Mouse (Mus musculus) liver, embryonic 12.5 days (tissue): ENCODE results near the gene Tmem30b. TPM values are rescaled to one million over a fixed set of nuclear protein-coding genes. Genes with fewer than 3 reads are reported as not detected.
"Not testable (repeated sequence)": the region's sequence is repeated elsewhere in the genome, so short reads cannot be mapped to it uniquely, and the experiment has no call there.

Source experiments
- ATAC-seq: fragments of 200-750 bp; cut with Nextera tagmentation; 2 replicates; pipeline ENCODE4 v1.8.0; 2017; ENCODE audit warnings: moderate number of reproducible peaks, mild to moderate bottlenecking, moderate library complexity
- H3K27ac ChIP-seq: fragments of 300-500 bp; sonication (generic); 2 replicates; pipeline ENCODE4 v1.5.1; 2016; ENCODE audit warnings: mild to moderate bottlenecking
- H3K27me3 ChIP-seq: fragments of 300-500 bp; sonication (generic); replicated peaks from 2 replicates; pipeline ENCODE4 v1.6.1; 2016; ENCODE audit warnings: mild to moderate bottlenecking, moderate library complexity
- H3K36me3 ChIP-seq: fragments of 300-500 bp; sonication (generic); 2 replicates; pipeline ENCODE4 v1.6.1; 2016; ENCODE audit warnings: mild to moderate bottlenecking, moderate library complexity
- H3K4me1 ChIP-seq: fragments of 300-500 bp; sonication (generic); 2 replicates; pipeline ENCODE4 v1.6.1; 2016
- H3K4me2 ChIP-seq: fragments of 300-500 bp; sonication (generic); 2 replicates; pipeline ENCODE4 v1.6.1; 2016; ENCODE audit warnings: mild to moderate bottlenecking, moderate library complexity
- H3K4me3 ChIP-seq: fragments of 300-500 bp; sonication (generic); 2 replicates; pipeline ENCODE4 v1.5.1; 2016; ENCODE audit warnings: mild to moderate bottlenecking, moderate library complexity
- H3K9ac ChIP-seq: fragments of 300-500 bp; sonication (generic); 2 replicates; pipeline ENCODE4 v1.6.1; 2016; ENCODE audit warnings: mild to moderate bottlenecking, moderate library complexity
- H3K9me3 ChIP-seq: fragments of 300-500 bp; sonication (generic); replicated peaks from 2 replicates; pipeline ENCODE4 v1.6.1; 2016; ENCODE audit warnings: mild to moderate bottlenecking, moderate library complexity
- WGBS: fragments of 180-500 bp; shearing (Covaris S2); methylation state at CpG from one replicate; pipeline ENCODE4 v1.1.7; 2016; ENCODE audit not compliant: insufficient replicate concordance; 5-methylcytosine and 5-hydroxymethylcytosine counted together
- polyA plus RNA-seq: library from polyadenylated mRNA; unstranded; fragments of >200 nt; fragmentation: Nextera tagmentation; extraction: Ambion mirVana; gene quantifications from 2 replicates; pipeline ENCODE4 v1.2.1, GENCODE M21; 2016

Tmem30b gene
- polyA plus RNA-seq, 1 experiment from 2014 or later, result 0.87 TPM

- H3K4me1 ChIP-seq, result peaks cover 16% of the 10 kb centered on the region
- H3K9ac ChIP-seq, result 0 out of 2 replicates have a peak overlapping the region, but pooled peaks have one; percentile 12
- peak; percentile 48 for ATAC-seq
- H3K4me3 ChIP-seq, result peak overlapping the region; percentile 61
- peaks cover 48% of the 10 kb centered on the region for H3K27me3 ChIP-seq
- 0 out of 2 replicates have a peak overlapping the region, but pooled peaks have one; percentile 60 for H3K27ac ChIP-seq
- H3K4me2 ChIP-seq, result peak overlapping the region; percentile 76
- 5% methylated on average over 33 of the region's 33 CpGs for WGBS
- no peaks in the 10 kb centered on the region for H3K9me3 ChIP-seq
- no peaks in the 10 kb centered on the region for H3K36me3 ChIP-seq
Measured at GRCm38 (mm10) chr12:73583813-73584609, 37.8 kb upstream of the Tmem30b start.

DNA sequence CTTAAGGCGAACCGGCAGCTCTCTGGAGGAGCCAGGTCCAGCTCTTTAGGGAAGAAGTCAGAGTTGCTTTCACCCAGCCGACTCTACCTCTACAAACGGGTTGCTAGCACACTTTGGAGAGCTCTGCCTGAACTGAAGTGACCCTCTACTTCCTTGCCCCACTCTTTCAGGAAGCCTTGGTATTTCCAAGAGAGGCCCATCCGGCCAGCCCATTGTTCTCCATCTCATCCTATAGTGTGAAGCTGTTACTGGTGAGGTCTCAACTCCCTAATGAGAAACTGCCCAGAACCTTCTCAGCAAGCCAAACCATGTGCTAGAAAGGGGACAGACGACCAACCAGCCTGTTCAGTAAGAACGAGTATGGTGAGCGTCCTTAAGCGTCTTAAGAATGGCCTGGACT lies 37.1 kb upstream of the Tmem30b start:
- no peaks in the 10 kb centered on the region for H3K36me3 ChIP-seq
- no peak overlapping the region for H3K4me2 ChIP-seq
- no peak overlapping the region for H3K9ac ChIP-seq
- no peak for ATAC-seq
- no peaks in the 10 kb centered on the region for H3K9me3 ChIP-seq
- 56% methylated on average over 9 of the region's 9 CpGs for WGBS
- peaks cover 50% of the 10 kb centered on the region for H3K27me3 ChIP-seq
- no peak overlapping the region for H3K27ac ChIP-seq
- peaks cover 16% of the 10 kb centered on the region for H3K4me1 ChIP-seq
- no peak overlapping the region for H3K4me3 ChIP-seq

GRCm38 (mm10) chr12:73580811-73581210 lies 34.6 kb upstream of the Tmem30b start:
- ATAC-seq, result no peak

GRCm38 (mm10) chr12:73578141-73578540 lies 31.9 kb upstream of the Tmem30b start:
- WGBS, result 55% methylated on average over 6 of the region's 6 CpGs
- Histone ChIP-seq H3K4me2 (no peak overlapping the region), H3K36me3 (no peaks in the 10 kb centered on the region), H3K27me3 (peaks cover 16% of the 10 kb centered on the region), H3K9ac (no peak overlapping the region), H3K27ac (no peak overlapping the region), H3K4me3 (no peak overlapping the region), H3K4me1 (peaks cover 5% of the 10 kb centered on the region; the same call in 1 of the 2 replicates), H3K9me3 (no peaks in the 10 kb centered on the region)
- ATAC-seq, result no peak

More at GRCm38 (mm10) chr12:73580811-73581210, 34.6 kb upstream of the Tmem30b start:
- H3K4me2 ChIP-seq, result no peak overlapping the region
- H3K4me3 ChIP-seq, result no peak overlapping the region
- no peak overlapping the region for H3K9ac ChIP-seq
- H3K27ac ChIP-seq, result no peak overlapping the region
- no peaks in the 10 kb centered on the region for H3K36me3 ChIP-seq
- 69% methylated on average over 7 of the region's 7 CpGs for WGBS
- no peaks in the 10 kb centered on the region for H3K9me3 ChIP-seq
- peaks cover 15% of the 10 kb centered on the region for H3K4me1 ChIP-seq
- peaks cover 43% of the 10 kb centered on the region for H3K27me3 ChIP-seq

- Histone ChIP-seq H3K36me3 (no peaks in the 10 kb centered on the region), H3K9me3 (no peaks in the 10 kb centered on the region), H3K9ac (no peak overlapping the region), H3K4me3 (no peak overlapping the region), H3K4me1 (peaks cover 5% of the 10 kb centered on the region; the same call in 1 of the 2 replicates), H3K27me3 (peaks cover 9% of the 10 kb centered on the region; the same call in 1 of the 2 replicates), H3K4me2 (peak overlapping the region; percentile 43), H3K27ac (no peak overlapping the region)
- WGBS, result 10% methylated on average over 15 of the region's 15 CpGs
- no peak for ATAC-seq
Measured at GRCm38 (mm10) chr12:73574632-73575031, 28.4 kb upstream of the Tmem30b start.

GRCm38 (mm10) chr12:73565620-73565969 lies 19.4 kb upstream of the Tmem30b start:
- Histone ChIP-seq H3K9ac (no peak overlapping the region), H3K27ac (no peak overlapping the region), H3K27me3 (peaks cover 11% of the 10 kb centered on the region; the same call in 1 of the 2 replicates), H3K36me3 (no peaks in the 10 kb centered on the region), H3K4me3 (no peak overlapping the region), H3K9me3 (no peaks in the 10 kb centered on the region), H3K4me2 (peak overlapping the region; percentile 57), H3K4me1 (no peaks in the 10 kb centered on the region; the same call in 1 of the 2 replicates)
- WGBS, result 69% methylated on average over 11 of the region's 11 CpGs
- ATAC-seq, result no peak

DNA sequence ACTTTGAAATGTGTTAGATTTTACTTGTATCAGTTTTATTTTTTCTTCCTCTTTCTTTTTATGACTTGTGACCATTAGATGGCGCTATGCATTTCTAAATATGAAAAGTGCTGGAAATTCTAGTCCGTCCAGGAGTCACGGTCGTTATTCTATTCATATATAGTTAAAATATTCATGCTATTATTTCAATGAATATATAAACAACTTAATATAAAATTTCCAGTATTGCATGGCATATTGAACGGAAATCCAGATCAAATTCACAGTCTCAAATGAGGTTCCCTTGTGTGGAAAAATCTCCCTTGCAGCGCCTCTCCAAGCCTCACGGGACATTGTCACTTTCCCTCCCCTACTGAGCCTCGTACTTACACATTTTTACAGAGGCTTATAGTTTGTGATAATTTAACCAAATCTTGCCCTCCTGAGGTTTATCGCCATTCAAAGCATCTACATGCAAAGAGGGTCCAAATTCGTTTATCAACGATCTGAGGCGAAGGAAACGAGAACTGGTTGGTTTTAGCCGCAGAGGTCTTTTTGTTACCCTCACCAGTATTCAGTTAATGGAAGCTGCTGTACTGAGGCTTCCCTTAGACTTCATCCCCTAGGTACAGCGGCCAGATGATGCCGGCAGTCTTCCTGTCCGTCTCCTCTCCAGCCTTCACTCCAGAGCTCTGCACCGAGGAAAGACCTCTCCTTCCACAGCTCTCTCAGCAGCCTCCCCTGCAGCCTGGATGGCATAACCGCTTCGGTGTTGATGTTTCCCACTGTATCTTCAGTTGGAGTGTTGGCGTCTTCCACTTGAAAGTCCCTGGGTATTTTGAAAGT lies 18.8 kb upstream of the Tmem30b start:
- Histone ChIP-seq H3K4me3 (peak overlapping the region; percentile 10; the same call in 1 of the 2 replicates), H3K4me1 (no peaks in the 10 kb centered on the region; the same call in 1 of the 2 replicates), H3K27ac (no peak overlapping the region), H3K36me3 (no peaks in the 10 kb centered on the region), H3K4me2 (peak overlapping the region; percentile 57), H3K9ac (no peak overlapping the region), H3K27me3 (peaks cover 11% of the 10 kb centered on the region; the same call in 1 of the 2 replicates), H3K9me3 (no peaks in the 10 kb centered on the region)
- ATAC-seq, result no peak
- 10% methylated on average over 21 of the region's 21 CpGs for WGBS

DNA sequence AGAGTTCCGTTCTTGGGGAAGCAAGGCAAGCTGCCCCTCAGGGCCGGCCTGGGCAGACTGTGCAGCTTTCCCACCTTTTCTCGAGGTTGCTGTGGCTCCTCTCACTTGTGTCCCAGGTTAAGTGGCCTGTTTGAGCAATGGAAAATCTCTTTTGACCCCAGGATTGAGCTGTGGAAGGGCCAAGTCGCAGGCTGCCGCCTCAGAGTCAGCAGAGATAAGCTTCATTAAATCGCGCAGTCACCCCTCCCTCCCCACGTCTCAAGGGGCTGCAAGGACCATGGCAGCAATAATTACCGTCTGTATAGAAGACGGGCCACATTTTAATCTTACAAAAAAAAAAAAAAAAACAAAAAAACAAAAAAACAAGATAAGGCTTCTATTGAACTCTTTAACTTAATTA lies 18.0 kb upstream of the Tmem30b start:
- Histone ChIP-seq H3K9me3 (no peaks in the 10 kb centered on the region), H3K4me3 (no peak overlapping the region), H3K36me3 (no peaks in the 10 kb centered on the region), H3K27ac (no peak overlapping the region), H3K4me1 (no peaks in the 10 kb centered on the region; the same call in 1 of the 2 replicates), H3K4me2 (no peak overlapping the region), H3K27me3 (peaks cover 11% of the 10 kb centered on the region; the same call in 1 of the 2 replicates), H3K9ac (no peak overlapping the region)
- WGBS, result 24% methylated on average over 10 of the region's 10 CpGs
- no peak for ATAC-seq

GRCm38 (mm10) chr12:73563122-73563521 lies 16.9 kb upstream of the Tmem30b start:
- not testable (repeated sequence) for H3K36me3 ChIP-seq, H3K27ac ChIP-seq, H3K9ac ChIP-seq, H3K9me3 ChIP-seq, H3K4me2 ChIP-seq, ATAC-seq, H3K4me1 ChIP-seq, H3K4me3 ChIP-seq
- 67% methylated on average over 6 of the region's 6 CpGs for WGBS
- peaks cover 11% of the 10 kb centered on the region; the same call in 1 of the 2 replicates for H3K27me3 ChIP-seq

- H3K4me2 ChIP-seq, result no peak overlapping the region
- no peak for ATAC-seq
- WGBS, result 39% methylated on average over 7 of the region's 7 CpGs
- H3K4me1 ChIP-seq, result no peaks in the 10 kb centered on the region
- no peaks in the 10 kb centered on the region for H3K36me3 ChIP-seq
- H3K9ac ChIP-seq, result no peak overlapping the region
- H3K4me3 ChIP-seq, result no peak overlapping the region
- 0 out of 2 replicates have a peak, but pooled peaks cover under 1% of the 10 kb centered on the region for H3K27me3 ChIP-seq
- no peak overlapping the region for H3K27ac ChIP-seq
- no peaks in the 10 kb centered on the region for H3K9me3 ChIP-seq
Measured at GRCm38 (mm10) chr12:73560091-73560490, 13.9 kb upstream of the Tmem30b start.

DNA sequence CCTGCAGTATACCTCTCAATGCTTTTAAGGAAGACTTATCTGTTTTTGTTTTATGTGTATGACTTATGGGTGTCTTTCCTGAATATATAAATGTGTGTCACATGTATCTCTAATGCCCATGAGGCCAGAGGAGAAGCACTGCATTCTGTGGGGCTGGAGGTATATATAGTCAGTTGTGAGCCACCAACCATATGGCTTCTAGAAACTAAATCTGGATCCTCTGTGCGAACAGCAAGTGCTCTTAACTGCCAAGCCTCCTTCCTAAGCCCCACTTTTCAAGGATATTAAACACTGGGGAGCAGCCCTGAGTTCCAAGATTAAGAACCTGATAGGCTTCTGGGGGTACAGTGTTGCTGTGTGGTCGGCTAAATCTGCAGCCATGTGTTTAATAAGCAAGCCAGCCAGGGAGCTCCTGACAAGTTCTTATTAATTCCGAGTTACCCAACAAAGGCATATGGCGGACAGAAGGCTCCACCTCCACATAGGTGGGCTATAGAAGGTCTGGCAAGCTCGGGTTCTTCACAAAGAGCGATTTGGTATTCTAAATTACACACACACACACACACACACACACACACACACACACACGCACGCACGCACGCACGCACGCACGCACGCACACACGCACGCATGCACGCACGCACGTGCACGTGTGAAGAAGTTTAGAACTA lies 12.5 kb upstream of the Tmem30b start:
- 88% methylated on average over 20 of the region's 20 CpGs for WGBS

More for the DNA sequence above, 12.5 kb upstream of the Tmem30b start:
- Histone ChIP-seq H3K4me1 (no peaks in the 10 kb centered on the region), H3K36me3 (no peaks in the 10 kb centered on the region), H3K9ac (no peak overlapping the region), H3K27me3 (no peaks in the 10 kb centered on the region), H3K9me3 (no peaks in the 10 kb centered on the region), H3K27ac (no peak overlapping the region), H3K4me3 (no peak overlapping the region), H3K4me2 (no peak overlapping the region)
- no peak for ATAC-seq
